Mouse (Mus musculus): Measurements from ENCODE around the gene Mapk1ip1l. TPM values are rescaled to one million over a fixed set of nuclear protein-coding genes. Genes with fewer than 3 reads are reported as not detected.

The Mapk1ip1l gene
- polyA plus RNA-seq, 1 experiment from 2014 or later: 35.6 TPM

DNA sequence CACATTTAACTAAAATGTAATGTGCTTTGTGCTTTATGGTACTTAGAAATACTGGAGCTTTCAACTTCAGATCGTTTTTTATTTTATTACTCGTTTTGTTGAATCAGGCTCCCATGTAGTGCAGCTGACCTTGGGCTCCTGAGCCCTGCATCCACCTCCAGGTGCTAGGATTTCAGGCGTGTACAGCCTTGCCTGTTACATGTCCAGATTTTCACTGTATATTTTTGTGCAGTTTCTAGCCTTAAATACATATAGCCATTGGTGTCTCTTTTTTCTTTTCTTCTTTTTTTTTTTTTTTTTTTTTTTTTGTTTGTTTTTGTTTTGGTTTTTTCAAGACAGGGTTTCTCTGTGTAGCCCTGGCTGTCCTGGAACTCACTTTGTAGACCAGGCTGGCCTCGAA lies 16.5 kb upstream of the Mapk1ip1l start:
- no peaks in the 10 kb centered on the region for H3K36me3 ChIP-seq
- 97% methylated on average over 4 of the region's 4 CpGs for WGBS
- H3K4me2 ChIP-seq: no peak overlapping the region
- H3K9me3 ChIP-seq (replicated peaks): no peaks in the 10 kb centered on the region
- H3K27me3 ChIP-seq (replicated peaks): no peaks in the 10 kb centered on the region
- H3K4me1 ChIP-seq: peaks cover 10% of the 10 kb centered on the region
- H3K27ac ChIP-seq (replicated peaks): no peak overlapping the region
- ATAC-seq (ENCODE audit: low FRiP score): no peak
- H3K9ac ChIP-seq (replicated peaks): no peak overlapping the region
- no peak overlapping the region for H3K4me3 ChIP-seq (replicated peaks)

DNA sequence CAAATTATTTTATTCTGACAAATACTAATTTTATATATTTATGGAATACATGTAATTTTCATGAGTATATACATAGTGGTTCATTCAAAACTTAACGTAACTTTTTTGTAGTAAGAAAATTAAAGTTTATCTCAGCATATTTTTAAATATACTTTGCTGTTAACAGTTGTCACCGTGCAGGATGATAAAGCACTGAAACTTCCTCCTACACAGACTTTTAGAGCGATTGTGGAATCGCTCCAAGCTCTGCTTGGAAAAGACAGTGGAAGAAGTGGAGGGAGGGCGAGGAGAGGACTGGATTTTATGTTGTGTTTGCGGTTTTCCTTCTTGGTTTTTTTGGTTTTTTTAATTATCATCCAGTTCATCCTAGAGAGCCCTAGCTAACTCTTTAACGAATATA lies 14.5 kb upstream of the Mapk1ip1l start:
- no peak for ATAC-seq (ENCODE audit: low FRiP score)
- no peak overlapping the region for H3K4me3 ChIP-seq (replicated peaks)
- H3K27ac ChIP-seq (replicated peaks): no peak overlapping the region
- H3K9me3 ChIP-seq (replicated peaks): no peaks in the 10 kb centered on the region
- H3K36me3 ChIP-seq: no peaks in the 10 kb centered on the region
- WGBS: 84% methylated on average over 7 of the region's 7 CpGs
- H3K4me1 ChIP-seq: no peaks in the 10 kb centered on the region
- H3K27me3 ChIP-seq (replicated peaks): no peaks in the 10 kb centered on the region
- no peak overlapping the region for H3K9ac ChIP-seq (replicated peaks)
- H3K4me2 ChIP-seq: no peak overlapping the region

DNA sequence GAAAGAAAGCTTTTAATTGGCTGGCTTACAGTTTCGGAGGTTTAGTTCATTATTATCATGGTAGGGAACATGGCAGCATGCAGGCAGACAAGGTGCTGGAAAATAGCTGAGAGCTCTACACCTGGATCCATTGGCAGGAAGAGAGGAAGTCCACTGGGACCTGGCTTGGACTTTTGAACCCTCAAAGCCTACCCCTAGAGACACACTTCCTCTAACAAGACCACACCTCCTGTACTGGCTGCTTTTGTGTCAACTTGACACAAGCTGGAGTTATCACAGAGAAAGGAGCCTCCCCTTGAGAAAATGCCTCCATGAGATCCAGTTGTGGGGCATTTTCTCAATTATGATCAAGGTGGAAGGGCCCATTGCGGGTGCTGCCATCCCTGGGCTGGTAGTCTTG lies 12.8 kb upstream of the Mapk1ip1l start:
- H3K4me2 ChIP-seq: no peak overlapping the region
- 93% methylated on average over 2 of the region's 2 CpGs for WGBS
- no peak overlapping the region for H3K27ac ChIP-seq (replicated peaks)
- no peaks in the 10 kb centered on the region for H3K9me3 ChIP-seq (replicated peaks)
- H3K27me3 ChIP-seq (replicated peaks): no peaks in the 10 kb centered on the region
- H3K9ac ChIP-seq (replicated peaks): no peak overlapping the region
- H3K36me3 ChIP-seq: peaks cover 5% of the 10 kb centered on the region
- H3K4me3 ChIP-seq (replicated peaks): no peak overlapping the region
- no peaks in the 10 kb centered on the region for H3K4me1 ChIP-seq
- no peak for ATAC-seq (ENCODE audit: low FRiP score)

GRCm38 (mm10) chr14:47286215-47286614 lies 11.9 kb upstream of the Mapk1ip1l start:
- Histone ChIP-seq H3K4me3 (replicated peaks) (no peak overlapping the region), H3K27ac (replicated peaks) (no peak overlapping the region), H3K9ac (replicated peaks) (no peak overlapping the region), H3K4me1 (no peaks in the 10 kb centered on the region), H3K27me3 (replicated peaks) (no peaks in the 10 kb centered on the region), H3K4me2 (no peak overlapping the region), H3K36me3 (peaks cover 9% of the 10 kb centered on the region), H3K9me3 (replicated peaks) (no peaks in the 10 kb centered on the region)
- WGBS: 84% methylated on average over 1 of the region's 1 CpGs
- ATAC-seq (ENCODE audit: low FRiP score): no peak

- no peaks in the 10 kb centered on the region for H3K9me3 ChIP-seq (replicated peaks)
- H3K36me3 ChIP-seq: peaks cover 9% of the 10 kb centered on the region
- H3K4me1 ChIP-seq: no peaks in the 10 kb centered on the region
- H3K4me3 ChIP-seq (replicated peaks): no peak overlapping the region
- H3K27ac ChIP-seq (replicated peaks): no peak overlapping the region
- no peak for ATAC-seq (ENCODE audit: low FRiP score)
- H3K4me2 ChIP-seq: no peak overlapping the region
- no peak overlapping the region for H3K9ac ChIP-seq (replicated peaks)
- WGBS: 95% methylated on average over 5 of the region's 5 CpGs
- no peaks in the 10 kb centered on the region for H3K27me3 ChIP-seq (replicated peaks)
These were observed 11.0 kb upstream of the Mapk1ip1l start for GRCm38 (mm10) chr14:47287021-47287420.

DNA sequence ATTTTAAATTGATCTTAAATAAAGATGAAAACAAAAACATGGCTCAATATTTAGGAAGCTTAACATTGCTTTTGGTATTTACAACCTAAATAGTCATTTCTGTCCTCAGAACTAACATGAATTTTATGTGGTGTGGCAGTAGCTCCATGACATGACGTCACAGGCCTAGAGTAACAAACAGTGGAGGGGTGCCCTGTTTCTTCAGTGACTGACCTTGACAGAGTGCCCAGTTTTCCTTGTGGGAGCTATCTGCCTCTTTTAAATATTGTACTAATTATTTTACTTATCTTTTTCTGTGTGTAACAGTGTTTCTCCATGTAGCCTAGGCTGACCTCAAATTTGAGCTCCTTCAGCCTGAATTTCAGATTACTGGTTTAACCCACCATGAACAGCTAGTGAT lies 6.3 kb upstream of the Mapk1ip1l start:
- H3K27ac ChIP-seq (replicated peaks): no peak overlapping the region
- H3K4me1 ChIP-seq: no peaks in the 10 kb centered on the region
- no peaks in the 10 kb centered on the region for H3K9me3 ChIP-seq (replicated peaks)
- no peak overlapping the region for H3K9ac ChIP-seq (replicated peaks)
- H3K27me3 ChIP-seq (replicated peaks): no peaks in the 10 kb centered on the region
- no peak for ATAC-seq (ENCODE audit: low FRiP score)
- WGBS: 82% methylated on average over 1 of the region's 1 CpGs
- H3K36me3 ChIP-seq: peaks cover 9% of the 10 kb centered on the region
- H3K4me3 ChIP-seq (replicated peaks): no peak overlapping the region
- H3K4me2 ChIP-seq: no peak overlapping the region

DNA sequence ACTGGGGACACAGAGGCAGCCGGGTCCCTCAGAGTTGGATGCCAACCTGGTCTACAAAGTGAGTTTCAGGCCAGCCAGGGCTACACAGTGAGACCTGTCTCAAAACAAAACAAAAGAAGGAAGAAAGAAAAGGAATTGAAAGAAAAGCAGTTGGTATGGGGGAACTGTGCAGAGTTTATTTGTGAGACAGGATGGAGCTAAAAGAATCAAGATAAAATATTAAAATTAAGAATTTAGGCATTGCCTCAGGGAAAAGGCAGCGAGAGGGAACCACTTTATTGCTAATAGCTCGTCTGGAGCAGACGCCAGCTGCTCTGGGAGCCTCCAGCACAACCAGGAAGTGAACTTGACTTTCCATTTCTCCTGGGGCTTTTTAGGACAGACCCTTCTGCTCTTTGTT lies 3.9 kb upstream of the Mapk1ip1l start:
- H3K27ac ChIP-seq (replicated peaks): no peak overlapping the region
- WGBS: 35% methylated on average over 4 of the region's 4 CpGs
- H3K9ac ChIP-seq (replicated peaks): no peak overlapping the region
- peaks cover 9% of the 10 kb centered on the region for H3K36me3 ChIP-seq
- peaks cover 10% of the 10 kb centered on the region for H3K4me1 ChIP-seq
- no peak overlapping the region for H3K4me2 ChIP-seq
- no peak overlapping the region for H3K4me3 ChIP-seq (replicated peaks)
- H3K9me3 ChIP-seq (replicated peaks): no peaks in the 10 kb centered on the region
- ATAC-seq (ENCODE audit: low FRiP score): no peak
- H3K27me3 ChIP-seq (replicated peaks): no peaks in the 10 kb centered on the region

GRCm38 (mm10) chr14:47296232-47296631 lies 1.8 kb upstream of the Mapk1ip1l start:
- H3K4me1 ChIP-seq: peaks cover 29% of the 10 kb centered on the region
- no peak overlapping the region for H3K9ac ChIP-seq (replicated peaks)
- ATAC-seq (ENCODE audit: low FRiP score): no peak
- no peak overlapping the region for H3K4me2 ChIP-seq
- no peak overlapping the region for H3K4me3 ChIP-seq (replicated peaks)
- no peaks in the 10 kb centered on the region for H3K9me3 ChIP-seq (replicated peaks)
- H3K36me3 ChIP-seq: no peaks in the 10 kb centered on the region
- H3K27me3 ChIP-seq (replicated peaks): no peaks in the 10 kb centered on the region
- 83% methylated on average over 2 of the region's 2 CpGs for WGBS
- H3K27ac ChIP-seq (replicated peaks): no peak overlapping the region

DNA sequence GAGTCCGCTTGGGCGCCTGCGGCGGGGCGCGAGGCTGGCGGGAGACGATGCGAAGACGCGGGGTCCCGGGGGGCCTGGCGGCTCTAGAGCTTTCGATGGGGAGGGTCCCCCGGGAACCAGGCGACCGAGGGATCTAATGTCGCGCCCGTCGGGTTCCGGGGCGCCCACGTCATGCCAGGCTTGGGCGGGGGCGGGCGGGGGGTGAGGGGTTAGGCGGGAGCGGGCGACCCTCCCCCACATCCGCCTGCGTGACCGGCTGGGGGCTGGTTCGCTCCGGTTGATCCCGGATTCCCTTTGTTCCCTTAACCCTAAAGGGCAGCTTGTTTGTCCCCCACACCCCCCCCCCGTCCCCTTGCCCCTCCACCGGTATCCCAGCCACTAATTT lies 334 bp downstream of the Mapk1ip1l start:
- no peaks in the 10 kb centered on the region for H3K9me3 ChIP-seq (replicated peaks)
- under 1% methylated on average over 34 of the region's 38 CpGs for WGBS
- H3K4me3 ChIP-seq (replicated peaks): peak overlapping the region; percentile 99
- H3K9ac ChIP-seq (replicated peaks): peak overlapping the region; percentile 100
- H3K4me2 ChIP-seq: peak overlapping the region; percentile 85
- peak; percentile 85 for ATAC-seq (ENCODE audit: low FRiP score)
- H3K27me3 ChIP-seq (replicated peaks): no peaks in the 10 kb centered on the region
- no peaks in the 10 kb centered on the region for H3K36me3 ChIP-seq
- H3K4me1 ChIP-seq: peaks cover 38% of the 10 kb centered on the region
- peak overlapping the region; percentile 99 for H3K27ac ChIP-seq (replicated peaks)

DNA sequence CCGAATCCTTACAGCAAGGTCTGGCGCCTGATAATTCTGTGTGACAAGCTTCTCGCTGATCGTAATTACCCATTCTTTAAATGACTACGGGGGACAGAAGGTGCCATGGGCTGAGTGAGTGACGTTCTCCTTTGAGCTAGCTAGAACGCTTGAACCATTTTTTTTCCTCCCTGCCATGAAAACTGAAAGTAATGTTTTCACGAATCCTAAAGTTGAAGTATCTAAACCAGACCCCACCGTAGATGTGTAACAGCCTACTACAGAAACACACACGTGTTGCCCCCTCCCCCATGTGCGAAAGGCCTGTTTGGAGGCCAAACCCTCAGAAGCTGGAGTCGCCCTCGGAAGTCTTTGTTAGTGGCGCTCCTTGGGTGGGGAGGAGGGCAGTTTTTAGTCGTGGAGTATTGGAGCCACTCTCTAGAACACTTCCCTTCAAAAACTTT lies 774 bp downstream of the Mapk1ip1l start:
- no peaks in the 10 kb centered on the region for H3K9me3 ChIP-seq (replicated peaks)
- ATAC-seq (ENCODE audit: low FRiP score): peak; percentile 58
- peak overlapping the region; percentile 99 for H3K27ac ChIP-seq (replicated peaks)
- H3K36me3 ChIP-seq: no peaks in the 10 kb centered on the region
- H3K27me3 ChIP-seq (replicated peaks): no peaks in the 10 kb centered on the region
- peaks cover 38% of the 10 kb centered on the region for H3K4me1 ChIP-seq
- WGBS: 2% methylated on average over 15 of the region's 15 CpGs
- H3K9ac ChIP-seq (replicated peaks): peak overlapping the region; percentile 100
- H3K4me2 ChIP-seq: peak overlapping the region; percentile 85
- H3K4me3 ChIP-seq (replicated peaks): peak overlapping the region; percentile 99

DNA sequence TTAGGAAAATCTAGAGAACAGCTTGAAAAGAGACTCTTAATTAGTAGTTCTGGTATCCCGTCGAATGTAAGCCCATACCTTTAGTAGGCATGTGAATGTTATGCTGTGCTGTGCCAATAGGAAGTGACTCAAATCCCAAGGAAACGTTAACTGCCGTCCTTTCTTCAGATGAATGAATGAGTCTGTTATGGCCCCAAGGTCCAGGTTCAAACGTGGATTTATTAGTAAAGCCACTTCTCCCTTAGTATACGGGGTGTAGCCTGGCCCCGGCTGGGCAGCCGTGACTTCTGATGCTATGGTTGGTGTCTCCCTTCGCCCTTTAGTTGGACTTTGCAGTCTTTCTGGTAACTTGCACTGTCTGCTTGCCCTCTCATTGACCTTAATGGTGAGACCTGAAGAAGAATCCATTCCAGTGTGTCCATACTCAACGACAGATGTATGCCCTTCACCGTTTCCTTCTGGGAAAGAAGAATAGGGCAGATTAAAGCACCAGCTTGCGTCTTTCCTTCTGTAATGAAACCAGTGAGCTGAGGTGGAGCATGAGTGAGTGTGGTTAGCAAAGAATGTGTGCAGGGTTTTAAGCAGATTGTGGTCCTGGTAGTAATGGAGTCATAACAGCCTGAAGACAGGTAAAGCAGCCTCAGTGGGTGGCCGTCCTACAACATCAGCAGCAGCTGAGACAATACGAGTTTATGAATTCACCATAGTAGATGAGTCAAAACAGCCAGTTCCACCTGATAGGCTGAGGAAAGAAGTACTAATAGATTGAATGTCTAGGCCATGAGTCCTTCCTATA lies 5.0 kb downstream of the Mapk1ip1l start:
- Histone ChIP-seq H3K4me1 (peaks cover 36% of the 10 kb centered on the region), H3K4me3 (replicated peaks) (no peak overlapping the region), H3K9me3 (replicated peaks) (no peaks in the 10 kb centered on the region), H3K4me2 (no peak overlapping the region), H3K36me3 (no peaks in the 10 kb centered on the region), H3K27ac (replicated peaks) (no peak overlapping the region), H3K27me3 (replicated peaks) (no peaks in the 10 kb centered on the region), H3K9ac (replicated peaks) (no peak overlapping the region)
- ATAC-seq (ENCODE audit: low FRiP score): no peak
- WGBS: 80% methylated on average over 14 of the region's 14 CpGs

GRCm38 (mm10) chr14:47304814-47305405 lies 6.8 kb downstream of the Mapk1ip1l start:
- peaks cover 6% of the 10 kb centered on the region; the same call in 1 of the 2 replicates for H3K36me3 ChIP-seq
- no peak for ATAC-seq (ENCODE audit: low FRiP score)
- H3K27ac ChIP-seq (replicated peaks): no peak overlapping the region
- H3K9ac ChIP-seq (replicated peaks): no peak overlapping the region
- H3K4me1 ChIP-seq: peaks cover 26% of the 10 kb centered on the region
- no peak overlapping the region for H3K4me2 ChIP-seq
- H3K9me3 ChIP-seq (replicated peaks): no peaks in the 10 kb centered on the region
- WGBS: 94% methylated on average over 6 of the region's 6 CpGs
- no peak overlapping the region for H3K4me3 ChIP-seq (replicated peaks)
- H3K27me3 ChIP-seq (replicated peaks): no peaks in the 10 kb centered on the region

Measured in neural tube, embryonic 15.5 days (tissue).